Mouse (Mus musculus): Measurements from ENCODE around the gene Mcrs1.

The Mcrs1 gene

GRCm38 (mm10) chr15:99195043-99195442, 56.7 kb downstream of the Mcrs1 start:
- DNase-seq, result peak; percentile 32

- DNase-seq, result no peak
Observed at GRCm38 (mm10) chr15:99194358-99194757, 57.4 kb downstream of the Mcrs1 start.
